Mouse (Mus musculus): Measurements from ENCODE around the gene Mip. TPM values are rescaled to one million over a fixed set of nuclear protein-coding genes. Genes with fewer than 3 reads are reported as not detected.

Mip gene
- polyA plus RNA-seq, 1 experiment from 2014 or later, result not detected

DNA sequence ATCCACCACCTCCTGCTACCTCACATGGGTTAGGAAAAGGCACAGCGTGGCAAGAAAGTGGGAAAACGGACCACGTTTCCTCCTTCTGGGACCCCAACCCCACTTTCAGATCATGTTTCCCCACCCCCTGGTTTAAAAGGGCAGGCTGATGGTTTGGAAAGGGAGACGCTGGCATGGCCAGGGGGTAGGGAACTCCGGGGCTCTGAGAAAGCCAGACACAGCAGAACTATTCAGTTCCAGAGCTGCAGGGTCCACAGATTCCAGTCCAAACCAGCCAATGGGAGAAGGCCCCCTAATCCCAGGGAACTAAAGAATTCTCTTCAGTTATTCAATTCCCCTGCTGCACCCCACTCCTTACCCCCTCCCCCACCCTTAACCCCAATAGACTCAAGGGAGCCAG, 574 bp upstream of the Mip start:
- Histone ChIP-seq H3K4me1 (ENCODE audit: insufficient read depth, low read length) (no peaks in the 10 kb centered on the region), H3K4me3 (ENCODE audit: low read length) (no peak overlapping the region), H3K27me3 (ENCODE audit: insufficient read depth, low read length) (no peaks in the 10 kb centered on the region), H3K36me3 (ENCODE audit: insufficient read depth, low read length) (no peaks in the 10 kb centered on the region), H3K9me3 (ENCODE audit: low read length) (no peaks in the 10 kb centered on the region), H3K9ac (replicated peaks; ENCODE audit: low read length) (no peak overlapping the region), H3K4me2 (replicated peaks; ENCODE audit: low read depth, low read length) (no peak overlapping the region), H3K27ac (ENCODE audit: low read length) (no peak overlapping the region)
- no peak for ATAC-seq (ENCODE audit: low FRiP score, low TSS enrichment)
- 48% methylated on average over 5 of the region's 5 CpGs for WGBS

DNA sequence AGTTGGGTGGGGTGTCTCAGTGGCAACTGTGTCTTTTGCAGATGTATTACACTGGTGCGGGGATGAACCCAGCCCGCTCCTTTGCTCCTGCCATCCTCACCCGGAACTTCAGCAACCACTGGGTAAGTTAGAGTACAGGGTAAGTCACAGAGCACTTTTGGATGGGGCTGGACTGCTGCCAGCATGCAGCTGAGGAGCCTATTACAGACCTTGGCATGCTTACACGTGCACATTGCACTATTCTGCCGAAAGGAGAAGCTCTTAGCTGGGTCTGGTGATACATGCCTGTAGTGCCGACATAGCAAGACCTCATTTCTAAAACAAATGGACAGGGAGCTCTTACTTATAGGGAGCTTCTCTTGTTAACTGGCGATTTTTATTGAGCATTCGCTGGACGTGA, 2.0 kb downstream of the Mip start:
- 77% methylated on average over 9 of the region's 9 CpGs for WGBS
- Histone ChIP-seq H3K36me3 (ENCODE audit: insufficient read depth, low read length) (no peaks in the 10 kb centered on the region), H3K9me3 (ENCODE audit: low read length) (no peaks in the 10 kb centered on the region), H3K9ac (replicated peaks; ENCODE audit: low read length) (no peak overlapping the region), H3K4me2 (replicated peaks; ENCODE audit: low read depth, low read length) (no peak overlapping the region), H3K4me1 (ENCODE audit: insufficient read depth, low read length) (peaks cover 9% of the 10 kb centered on the region), H3K27me3 (ENCODE audit: insufficient read depth, low read length) (no peaks in the 10 kb centered on the region), H3K27ac (ENCODE audit: low read length) (no peak overlapping the region), H3K4me3 (ENCODE audit: low read length) (no peak overlapping the region)
- no peak for ATAC-seq (ENCODE audit: low FRiP score, low TSS enrichment)

DNA sequence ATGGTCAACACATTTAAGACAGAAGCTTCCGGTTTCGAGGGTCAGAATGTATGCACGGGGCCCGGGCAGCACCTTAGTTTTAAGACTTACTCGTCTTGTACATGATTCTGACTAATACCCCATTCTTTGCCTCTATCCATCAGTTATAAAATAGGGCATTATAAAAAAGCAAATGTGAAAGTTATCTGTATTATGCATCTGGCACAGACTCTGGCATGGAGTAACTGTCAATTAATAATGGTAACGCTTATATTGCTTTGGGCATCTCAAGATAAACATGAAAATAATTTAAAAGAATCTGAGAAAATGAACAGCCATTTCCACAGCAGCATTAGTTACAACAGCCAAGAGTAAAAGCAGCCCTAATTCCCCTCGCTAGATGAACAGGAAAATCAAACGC, 2.4 kb downstream of the Mip start:
- no peaks in the 10 kb centered on the region for H3K9me3 ChIP-seq (ENCODE audit: low read length)
- H3K36me3 ChIP-seq (ENCODE audit: insufficient read depth, low read length), result no peaks in the 10 kb centered on the region
- no peaks in the 10 kb centered on the region for H3K27me3 ChIP-seq (ENCODE audit: insufficient read depth, low read length)
- no peak overlapping the region for H3K4me2 ChIP-seq (replicated peaks; ENCODE audit: low read depth, low read length)
- no peak overlapping the region for H3K9ac ChIP-seq (replicated peaks; ENCODE audit: low read length)
- H3K27ac ChIP-seq (ENCODE audit: low read length), result no peak overlapping the region
- WGBS, result 86% methylated on average over 8 of the region's 8 CpGs
- ATAC-seq (ENCODE audit: low FRiP score, low TSS enrichment), result no peak
- no peak overlapping the region for H3K4me3 ChIP-seq (ENCODE audit: low read length)
- peaks cover 13% of the 10 kb centered on the region for H3K4me1 ChIP-seq (ENCODE audit: insufficient read depth, low read length)

DNA sequence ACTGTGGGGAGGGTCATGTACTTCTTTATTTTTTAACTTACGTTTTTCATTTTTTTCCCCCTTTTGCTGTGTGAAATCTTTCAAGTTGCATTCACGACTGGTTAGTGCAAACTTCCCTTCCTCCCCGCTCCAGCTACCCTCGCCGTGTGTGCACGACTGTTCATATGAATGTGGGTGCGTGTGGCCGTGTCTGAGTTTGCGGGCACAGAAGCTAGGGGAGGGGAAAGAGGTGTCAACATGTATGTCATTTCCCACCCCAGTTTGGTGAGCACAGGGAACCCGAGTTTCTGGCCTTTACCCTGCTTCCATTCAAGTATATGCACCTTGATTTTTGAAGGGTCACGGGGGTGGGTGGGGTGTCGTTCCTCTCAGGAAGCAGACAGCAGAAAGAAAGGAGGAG, 4.9 kb downstream of the Mip start:
- no peak for ATAC-seq (ENCODE audit: low FRiP score, low TSS enrichment)
- peak overlapping the region; percentile 88; the same call in 1 of the 2 replicates for H3K9ac ChIP-seq (replicated peaks; ENCODE audit: low read length)
- H3K4me3 ChIP-seq (ENCODE audit: low read length), result no peak overlapping the region
- peaks cover 14% of the 10 kb centered on the region for H3K4me1 ChIP-seq (ENCODE audit: insufficient read depth, low read length)
- H3K27ac ChIP-seq (ENCODE audit: low read length), result peak overlapping the region; percentile 68; the same call in 1 of the 2 replicates
- H3K4me2 ChIP-seq (replicated peaks; ENCODE audit: low read depth, low read length), result 0 out of 2 replicates have a peak overlapping the region, but pooled peaks have one; percentile 85
- no peaks in the 10 kb centered on the region for H3K27me3 ChIP-seq (ENCODE audit: insufficient read depth, low read length)
- H3K9me3 ChIP-seq (ENCODE audit: low read length), result no peaks in the 10 kb centered on the region
- 0 out of 2 replicates have a peak, but pooled peaks cover 5% of the 10 kb centered on the region for H3K36me3 ChIP-seq (ENCODE audit: insufficient read depth, low read length)
- WGBS, result 69% methylated on average over 12 of the region's 12 CpGs

DNA sequence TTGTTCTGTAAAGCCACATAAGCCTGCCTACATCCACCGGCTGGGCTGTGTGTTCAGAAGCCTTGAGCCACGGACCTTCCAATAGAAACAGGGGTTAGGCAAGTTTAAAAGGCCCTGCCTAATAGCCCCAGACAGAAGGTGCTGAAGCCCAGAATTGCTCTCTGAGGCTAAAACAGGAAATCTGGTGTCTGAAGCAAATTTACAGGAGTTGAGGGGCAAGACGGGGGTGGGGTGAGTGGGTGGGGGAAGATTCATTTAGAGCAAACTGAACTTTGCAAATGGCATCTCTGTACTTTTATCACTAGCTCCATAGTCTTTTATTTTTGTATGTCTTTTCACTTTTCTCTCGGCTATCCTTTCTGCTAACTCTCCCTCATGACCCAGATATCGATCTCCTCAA, 5.5 kb downstream of the Mip start:
- peaks cover 14% of the 10 kb centered on the region for H3K4me1 ChIP-seq (ENCODE audit: insufficient read depth, low read length)
- H3K9me3 ChIP-seq (ENCODE audit: low read length), result no peaks in the 10 kb centered on the region
- H3K36me3 ChIP-seq (ENCODE audit: insufficient read depth, low read length), result 0 out of 2 replicates have a peak, but pooled peaks cover 5% of the 10 kb centered on the region
- H3K27me3 ChIP-seq (ENCODE audit: insufficient read depth, low read length), result no peaks in the 10 kb centered on the region
- H3K9ac ChIP-seq (replicated peaks; ENCODE audit: low read length), result peak overlapping the region; percentile 88
- peak overlapping the region; percentile 98 for H3K27ac ChIP-seq (ENCODE audit: low read length)
- H3K4me3 ChIP-seq (ENCODE audit: low read length), result peak overlapping the region; percentile 89
- peak overlapping the region; percentile 85 for H3K4me2 ChIP-seq (replicated peaks; ENCODE audit: low read depth, low read length)
- no peak for ATAC-seq (ENCODE audit: low FRiP score, low TSS enrichment)
- 5% methylated on average over 5 of the region's 5 CpGs for WGBS

GRCm38 (mm10) chr10:128231697-128232419, 6.2 kb downstream of the Mip start, which contains the start of gene Timeless:
TSS of gene Timeless (plus strand) at chr10:128232065.
- H3K4me3 ChIP-seq (ENCODE audit: low read length), result peak within 1 kb of the TSS; percentile 89
- H3K27ac ChIP-seq (ENCODE audit: low read length), result peak within 1 kb of the TSS; percentile 98
- 0 out of 2 replicates have a peak, but pooled peaks cover 5% of the 10 kb centered on the region for H3K36me3 ChIP-seq (ENCODE audit: insufficient read depth, low read length)
- H3K4me2 ChIP-seq (replicated peaks; ENCODE audit: low read depth, low read length), result peak within 1 kb of the TSS; percentile 85
- H3K27me3 ChIP-seq (ENCODE audit: insufficient read depth, low read length), result no peaks in the 10 kb centered on the region
- WGBS, result 0% methylated on average over 55 of the region's 58 CpGs
- peak within 1 kb of the TSS; percentile 88 for H3K9ac ChIP-seq (replicated peaks; ENCODE audit: low read length)
- peaks cover 14% of the 10 kb centered on the region for H3K4me1 ChIP-seq (ENCODE audit: insufficient read depth, low read length)
- ATAC-seq (ENCODE audit: low FRiP score, low TSS enrichment), result peak; percentile 91
- H3K9me3 ChIP-seq (ENCODE audit: low read length), result no peaks in the 10 kb centered on the region

DNA sequence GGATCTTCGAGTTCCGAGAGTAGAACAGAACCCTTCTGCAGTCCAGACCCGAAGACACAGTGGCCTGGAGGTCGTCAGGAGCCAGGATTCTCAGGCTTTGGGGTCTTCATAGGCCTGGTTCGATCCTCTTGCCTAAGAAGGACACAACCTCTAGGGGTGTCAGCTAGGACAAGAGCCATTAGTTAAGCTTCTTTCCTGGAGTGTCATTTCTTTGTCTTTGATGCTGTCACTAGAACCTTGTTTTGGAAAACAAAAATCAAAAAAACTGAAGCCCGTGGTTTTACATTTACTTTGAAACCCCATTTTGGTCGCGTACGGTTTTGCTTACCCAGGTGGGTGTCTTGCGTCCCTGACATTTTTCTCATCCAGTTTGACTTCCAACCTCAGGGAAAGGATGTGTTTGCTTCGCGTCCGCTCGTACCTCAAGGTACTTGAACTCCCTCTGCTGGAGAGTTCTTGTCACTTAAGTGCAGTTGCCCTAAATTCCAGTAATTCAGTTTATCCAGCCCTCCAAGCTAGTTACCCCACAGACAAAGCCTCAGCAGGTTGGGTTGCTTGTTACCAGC, 6.9 kb downstream of the Mip start:
- ATAC-seq (ENCODE audit: low FRiP score, low TSS enrichment), result peak; percentile 31; the same call in 1 of the 2 replicates
- Histone ChIP-seq H3K9ac (replicated peaks; ENCODE audit: low read length) (peak overlapping the region; percentile 88), H3K4me2 (replicated peaks; ENCODE audit: low read depth, low read length) (peak overlapping the region; percentile 85), H3K4me1 (ENCODE audit: insufficient read depth, low read length) (peaks cover 14% of the 10 kb centered on the region), H3K27ac (ENCODE audit: low read length) (peak overlapping the region; percentile 98), H3K9me3 (ENCODE audit: low read length) (no peaks in the 10 kb centered on the region), H3K4me3 (ENCODE audit: low read length) (peak overlapping the region; percentile 89), H3K36me3 (ENCODE audit: insufficient read depth, low read length) (0 out of 2 replicates have a peak, but pooled peaks cover 5% of the 10 kb centered on the region), H3K27me3 (ENCODE audit: insufficient read depth, low read length) (no peaks in the 10 kb centered on the region)
- under 1% methylated on average over 14 of the region's 14 CpGs for WGBS

DNA sequence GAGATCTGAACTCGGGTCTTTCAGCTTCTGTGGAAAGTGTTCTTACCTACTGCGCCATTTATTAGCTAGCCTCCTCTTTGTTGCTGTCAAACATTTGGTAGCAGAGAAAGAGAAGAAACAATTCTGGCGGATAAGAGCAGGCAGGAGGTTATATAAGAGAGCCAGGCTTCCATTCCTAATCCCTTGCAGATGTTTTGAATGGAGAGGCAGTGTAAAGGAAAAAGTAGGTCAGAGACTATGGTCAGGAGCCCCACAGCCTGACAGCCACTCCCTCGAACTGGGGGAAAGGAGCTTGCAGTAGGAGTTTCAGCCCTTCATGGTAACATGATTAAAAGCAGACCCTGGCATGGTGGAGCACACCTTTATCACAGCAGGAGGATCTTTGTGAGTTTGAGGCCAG, 10.7 kb downstream of the Mip start:
- peaks cover 5% of the 10 kb centered on the region for H3K4me1 ChIP-seq (ENCODE audit: insufficient read depth, low read length)
- H3K27ac ChIP-seq (ENCODE audit: low read length), result no peak overlapping the region
- H3K27me3 ChIP-seq (ENCODE audit: insufficient read depth, low read length), result no peaks in the 10 kb centered on the region
- no peak for ATAC-seq (ENCODE audit: low FRiP score, low TSS enrichment)
- no peak overlapping the region for H3K4me3 ChIP-seq (ENCODE audit: low read length)
- H3K4me2 ChIP-seq (replicated peaks; ENCODE audit: low read depth, low read length), result no peak overlapping the region
- H3K9ac ChIP-seq (replicated peaks; ENCODE audit: low read length), result no peak overlapping the region
- peaks cover 24% of the 10 kb centered on the region for H3K36me3 ChIP-seq (ENCODE audit: insufficient read depth, low read length)
- no peaks in the 10 kb centered on the region for H3K9me3 ChIP-seq (ENCODE audit: low read length)
- WGBS, result 80% methylated on average over 4 of the region's 4 CpGs

- no peak for ATAC-seq (ENCODE audit: low FRiP score, low TSS enrichment)
- no peaks in the 10 kb centered on the region for H3K27me3 ChIP-seq (ENCODE audit: insufficient read depth, low read length)
- 82% methylated on average over 15 of the region's 15 CpGs for WGBS
Measured at GRCm38 (mm10) chr10:128237807-128238480, 12.3 kb downstream of the Mip start.

More at GRCm38 (mm10) chr10:128237807-128238480, 12.3 kb downstream of the Mip start:
- Histone ChIP-seq H3K9ac (replicated peaks; ENCODE audit: low read length) (no peak overlapping the region), H3K27ac (ENCODE audit: low read length) (no peak overlapping the region), H3K4me2 (replicated peaks; ENCODE audit: low read depth, low read length) (no peak overlapping the region), H3K4me1 (ENCODE audit: insufficient read depth, low read length) (peaks cover 2% of the 10 kb centered on the region), H3K36me3 (ENCODE audit: insufficient read depth, low read length) (peaks cover 37% of the 10 kb centered on the region), H3K4me3 (ENCODE audit: low read length) (no peak overlapping the region), H3K9me3 (ENCODE audit: low read length) (no peaks in the 10 kb centered on the region)
